Mouse (Mus musculus): Measurements from ENCODE around the gene Spty2d1. TPM values are rescaled to one million over a fixed set of nuclear protein-coding genes. Genes with fewer than 3 reads are reported as not detected.

The Spty2d1 gene
- polyA plus RNA-seq, 1 experiment from 2014 or later: 8.0 TPM

DNA sequence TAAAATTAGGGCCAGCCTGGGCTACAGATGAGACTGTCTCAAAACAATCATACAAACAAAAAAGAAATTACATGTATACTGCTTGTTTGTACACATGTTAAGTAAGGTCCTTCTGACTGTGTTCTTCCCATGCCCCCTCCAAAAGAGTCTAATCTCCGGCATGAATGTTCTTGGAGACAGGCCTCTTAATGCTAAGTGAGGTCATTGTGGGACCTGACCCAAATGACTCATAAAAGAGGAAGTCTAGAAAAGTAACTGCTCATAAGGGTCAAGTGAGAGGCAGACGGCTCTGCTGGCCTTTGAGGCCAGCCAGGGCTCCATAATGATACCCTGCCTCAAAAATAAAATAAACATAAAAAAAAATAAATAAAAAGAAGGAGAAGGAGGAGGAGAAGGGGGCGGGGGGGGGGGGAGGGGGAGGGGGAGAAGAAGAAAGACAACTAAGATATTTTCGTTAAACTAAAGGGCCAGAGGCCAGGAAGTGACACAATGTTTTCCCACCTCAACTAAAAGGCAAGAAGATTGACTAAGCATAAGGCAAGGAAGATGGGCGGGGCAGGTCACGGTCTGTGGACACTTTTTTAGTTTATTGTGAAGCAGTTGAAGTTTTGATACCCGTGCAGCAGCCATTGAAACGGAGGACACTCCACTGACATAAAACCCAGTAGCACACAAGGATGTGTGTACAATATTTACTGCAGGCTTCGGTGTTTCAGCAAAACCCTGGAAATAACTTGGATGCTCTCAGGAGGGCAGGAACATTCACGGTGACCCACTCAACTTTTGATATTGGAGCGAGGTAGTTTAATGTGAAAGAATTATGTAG lies 6.6 kb upstream of the Spty2d1 start:
- ATAC-seq (ENCODE audit: low FRiP score): no peak
- H3K36me3 ChIP-seq (replicated peaks; ENCODE audit: control insufficient read depth, insufficient read depth): no peaks in the 10 kb centered on the region
- H3K27me3 ChIP-seq (ENCODE audit: control insufficient read depth, insufficient read depth, low read length): no peaks in the 10 kb centered on the region
- H3K4me2 ChIP-seq (replicated peaks): no peak overlapping the region
- DNase-seq (ENCODE audit: low spot score): no peak
- H3K4me1 ChIP-seq (replicated peaks; ENCODE audit: control insufficient read depth, insufficient read depth, low read length): peaks cover 4% of the 10 kb centered on the region
- no peaks in the 10 kb centered on the region for H3K9me3 ChIP-seq (ENCODE audit: control insufficient read depth, low read length)
- 48% methylated on average over 10 of the region's 11 CpGs for whole genome bisulfite sequencing
- H3K9ac ChIP-seq: no peak overlapping the region
- H3K4me3 ChIP-seq (replicated peaks; ENCODE audit: low read length): no peak overlapping the region
- H3K27ac ChIP-seq: no peak overlapping the region

- H3K4me2 ChIP-seq (replicated peaks): no peak overlapping the region
- WGBS: 53% methylated on average over 9 of the region's 9 CpGs
- peaks cover 14% of the 10 kb centered on the region for H3K4me1 ChIP-seq (replicated peaks; ENCODE audit: control insufficient read depth, insufficient read depth, low read length)
- H3K9ac ChIP-seq: no peak overlapping the region
- H3K36me3 ChIP-seq (replicated peaks; ENCODE audit: control insufficient read depth, insufficient read depth): no peaks in the 10 kb centered on the region
- DNase-seq (ENCODE audit: low spot score) (no peak), ATAC-seq (ENCODE audit: low FRiP score) (no peak)
- no peak overlapping the region for H3K27ac ChIP-seq
- H3K4me3 ChIP-seq (replicated peaks; ENCODE audit: low read length): no peak overlapping the region
- no peaks in the 10 kb centered on the region for H3K9me3 ChIP-seq (ENCODE audit: control insufficient read depth, low read length)
- H3K27me3 ChIP-seq (ENCODE audit: control insufficient read depth, insufficient read depth, low read length): no peaks in the 10 kb centered on the region
Measured at GRCm38 (mm10) chr7:47013131-47013767, 5.0 kb upstream of the Spty2d1 start.

- peak overlapping the region; percentile 91 for H3K27ac ChIP-seq
- ATAC-seq (ENCODE audit: low FRiP score) (peak; percentile 64), DNase-seq (ENCODE audit: low spot score) (no peak)
- no peaks in the 10 kb centered on the region for H3K36me3 ChIP-seq (replicated peaks; ENCODE audit: control insufficient read depth, insufficient read depth)
- under 1% methylated on average over 25 of the region's 25 CpGs for WGBS
- H3K4me3 ChIP-seq (replicated peaks; ENCODE audit: low read length): peak overlapping the region; percentile 75
- H3K9me3 ChIP-seq (ENCODE audit: control insufficient read depth, low read length): no peaks in the 10 kb centered on the region
- H3K4me2 ChIP-seq (replicated peaks): peak overlapping the region; percentile 90
- no peaks in the 10 kb centered on the region for H3K27me3 ChIP-seq (ENCODE audit: control insufficient read depth, insufficient read depth, low read length)
- H3K9ac ChIP-seq: peak overlapping the region; percentile 76
- H3K4me1 ChIP-seq (replicated peaks; ENCODE audit: control insufficient read depth, insufficient read depth, low read length): peaks cover 34% of the 10 kb centered on the region
Measured at GRCm38 (mm10) chr7:47007818-47008167, 418 bp downstream of the Spty2d1 start.

GRCm38 (mm10) chr7:47007109-47007780 lies 966 bp downstream of the Spty2d1 start:
- H3K4me1 ChIP-seq (replicated peaks; ENCODE audit: control insufficient read depth, insufficient read depth, low read length): peaks cover 39% of the 10 kb centered on the region
- peak overlapping the region; percentile 91; the same call in 1 of the 2 replicates for H3K27ac ChIP-seq
- no peaks in the 10 kb centered on the region for H3K36me3 ChIP-seq (replicated peaks; ENCODE audit: control insufficient read depth, insufficient read depth)
- no peak; the same call in 1 of the 2 replicates for ATAC-seq (ENCODE audit: low FRiP score)
- WGBS: 25% methylated on average over 21 of the region's 21 CpGs
- H3K9ac ChIP-seq: peak overlapping the region; percentile 76
- no peaks in the 10 kb centered on the region for H3K27me3 ChIP-seq (ENCODE audit: control insufficient read depth, insufficient read depth, low read length)
- no peaks in the 10 kb centered on the region for H3K9me3 ChIP-seq (ENCODE audit: control insufficient read depth, low read length)
- DNase-seq (ENCODE audit: low spot score): no peak
- H3K4me2 ChIP-seq (replicated peaks): peak overlapping the region; percentile 90
- peak overlapping the region; percentile 75 for H3K4me3 ChIP-seq (replicated peaks; ENCODE audit: low read length)

DNA sequence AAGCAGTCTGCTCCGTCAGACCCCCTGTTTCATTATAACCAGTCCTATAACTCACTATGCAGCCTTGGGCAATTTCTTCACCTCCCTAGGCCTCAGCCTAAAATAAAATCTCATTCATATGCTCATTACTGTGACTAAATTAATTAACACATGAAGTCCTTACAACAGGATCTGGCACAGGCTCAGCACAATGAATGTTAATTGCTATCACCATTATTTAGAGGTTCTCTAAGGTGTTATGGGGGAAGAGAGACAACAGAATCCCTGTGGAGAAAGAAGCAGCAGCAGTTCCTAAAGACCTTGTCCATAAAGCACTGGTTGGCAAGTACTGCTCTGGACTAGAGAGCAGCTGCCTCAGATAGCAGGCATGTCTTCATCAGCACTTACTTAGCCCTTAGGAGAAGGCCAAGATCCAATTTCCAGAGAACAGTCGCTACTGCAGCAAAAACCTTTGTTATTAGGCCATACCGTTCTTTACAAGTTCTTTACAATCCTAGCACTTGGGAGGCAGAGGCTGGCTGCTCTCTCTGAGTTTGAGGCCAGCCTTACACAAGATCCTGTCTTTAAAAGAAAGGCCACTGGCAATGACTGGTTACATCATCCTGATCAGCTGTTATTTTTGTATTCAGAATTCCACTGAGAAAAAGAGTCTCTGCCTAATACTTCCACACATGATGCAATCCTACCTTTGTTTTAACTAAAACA lies 4.6 kb downstream of the Spty2d1 start:
- H3K36me3 ChIP-seq (replicated peaks; ENCODE audit: control insufficient read depth, insufficient read depth): peaks cover 7% of the 10 kb centered on the region
- H3K4me2 ChIP-seq (replicated peaks): no peak overlapping the region
- H3K27me3 ChIP-seq (ENCODE audit: control insufficient read depth, insufficient read depth, low read length): no peaks in the 10 kb centered on the region
- H3K9ac ChIP-seq: 0 out of 2 replicates have a peak overlapping the region, but pooled peaks have one; percentile 31
- no peak for ATAC-seq (ENCODE audit: low FRiP score)
- 21% methylated on average over 3 of the region's 3 CpGs for WGBS
- DNase-seq (ENCODE audit: low spot score): no peak
- no peak overlapping the region for H3K4me3 ChIP-seq (replicated peaks; ENCODE audit: low read length)
- no peak overlapping the region for H3K27ac ChIP-seq
- peaks cover 38% of the 10 kb centered on the region; the same call in 1 of the 2 replicates for H3K4me1 ChIP-seq (replicated peaks; ENCODE audit: control insufficient read depth, insufficient read depth, low read length)
- no peaks in the 10 kb centered on the region for H3K9me3 ChIP-seq (ENCODE audit: control insufficient read depth, low read length)

- H3K4me2 ChIP-seq (replicated peaks): no peak overlapping the region
- H3K27ac ChIP-seq: no peak overlapping the region
- no peak for ATAC-seq (ENCODE audit: low FRiP score)
- peaks cover 23% of the 10 kb centered on the region for H3K36me3 ChIP-seq (replicated peaks; ENCODE audit: control insufficient read depth, insufficient read depth)
- H3K9ac ChIP-seq: no peak overlapping the region
- H3K4me1 ChIP-seq (replicated peaks; ENCODE audit: control insufficient read depth, insufficient read depth, low read length): peaks cover 32% of the 10 kb centered on the region; the same call in 1 of the 2 replicates
- DNase-seq (ENCODE audit: low spot score): no peak
- 64% methylated on average over 4 of the region's 4 CpGs for WGBS
- no peak overlapping the region for H3K4me3 ChIP-seq (replicated peaks; ENCODE audit: low read length)
- no peaks in the 10 kb centered on the region for H3K27me3 ChIP-seq (ENCODE audit: control insufficient read depth, insufficient read depth, low read length)
- no peaks in the 10 kb centered on the region for H3K9me3 ChIP-seq (ENCODE audit: control insufficient read depth, low read length)
Measured at GRCm38 (mm10) chr7:47001900-47002275, 6.3 kb downstream of the Spty2d1 start.

- H3K9ac ChIP-seq: no peak overlapping the region
Measured at GRCm38 (mm10) chr7:47001125-47001899, 6.9 kb downstream of the Spty2d1 start.

GRCm38 (mm10) chr7:47000644-47000983 lies 7.6 kb downstream of the Spty2d1 start:
- Histone ChIP-seq H3K4me2 (replicated peaks) (no peak overlapping the region), H3K9me3 (ENCODE audit: control insufficient read depth, low read length) (no peaks in the 10 kb centered on the region), H3K9ac (no peak overlapping the region), H3K27ac (no peak overlapping the region), H3K4me3 (replicated peaks; ENCODE audit: low read length) (no peak overlapping the region), H3K4me1 (replicated peaks; ENCODE audit: control insufficient read depth, insufficient read depth, low read length) (peaks cover 28% of the 10 kb centered on the region; the same call in 1 of the 2 replicates), H3K36me3 (replicated peaks; ENCODE audit: control insufficient read depth, insufficient read depth) (peaks cover 34% of the 10 kb centered on the region), H3K27me3 (ENCODE audit: control insufficient read depth, insufficient read depth, low read length) (no peaks in the 10 kb centered on the region)
- WGBS: 45% methylated on average over 3 of the region's 3 CpGs
- no peak for DNase-seq (ENCODE audit: low spot score)
- ATAC-seq (ENCODE audit: low FRiP score): peak; percentile 79; the same call in 1 of the 2 replicates

More at GRCm38 (mm10) chr7:47001125-47001899, 6.9 kb downstream of the Spty2d1 start:
- no peak for ATAC-seq (ENCODE audit: low FRiP score)
- Histone ChIP-seq H3K4me3 (replicated peaks; ENCODE audit: low read length) (no peak overlapping the region), H3K27ac (no peak overlapping the region), H3K36me3 (replicated peaks; ENCODE audit: control insufficient read depth, insufficient read depth) (peaks cover 27% of the 10 kb centered on the region), H3K9me3 (ENCODE audit: control insufficient read depth, low read length) (no peaks in the 10 kb centered on the region), H3K4me2 (replicated peaks) (no peak overlapping the region), H3K4me1 (replicated peaks; ENCODE audit: control insufficient read depth, insufficient read depth, low read length) (peaks cover 28% of the 10 kb centered on the region; the same call in 1 of the 2 replicates), H3K27me3 (ENCODE audit: control insufficient read depth, insufficient read depth, low read length) (no peaks in the 10 kb centered on the region)
- 87% methylated on average over 5 of the region's 5 CpGs for WGBS
- no peak for DNase-seq (ENCODE audit: low spot score)
